Comparison of ENCODE assay signal across 8 mouse cellular contexts in the genomic region with DNA sequence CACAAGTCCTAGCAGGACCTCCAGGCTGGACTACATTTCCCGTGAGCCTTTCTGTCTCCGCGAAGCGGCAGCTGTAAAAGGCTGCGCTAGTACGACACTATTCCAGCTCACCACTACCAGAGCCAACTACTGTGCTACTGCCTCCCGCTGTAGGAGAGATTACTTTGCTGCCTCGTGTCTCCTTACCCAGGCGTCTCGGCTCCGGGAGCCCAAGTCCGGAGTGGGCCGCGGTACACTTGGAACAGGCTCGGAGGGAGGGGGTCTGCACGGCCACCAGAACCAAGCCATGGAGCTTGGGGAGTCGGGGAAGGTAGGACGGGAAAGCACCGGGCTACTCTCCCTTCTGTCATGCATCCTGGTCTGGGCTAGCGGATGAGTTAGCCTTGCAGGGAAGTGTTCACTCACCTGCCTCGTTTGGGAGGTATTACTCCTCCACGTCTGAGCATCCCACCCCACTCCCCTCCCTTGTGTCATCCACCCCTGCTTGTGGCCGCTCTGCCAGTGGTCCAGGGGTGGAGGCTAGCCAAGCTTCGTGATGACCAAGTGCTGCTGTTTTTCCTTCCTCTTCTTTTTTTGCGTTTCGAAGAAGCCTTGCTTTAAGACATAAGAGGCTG. TPM values are rescaled to one million over a fixed set of nuclear protein-coding genes. Genes with fewer than 3 reads are reported as not detected.
DNase-seq lines count a peak whose midpoint lies in the region; ATAC-seq and TF ChIP-seq lines count a peak whose summit lies in the region.

No protein-coding gene starts in this region.

- peak overlapping the region; percentile 85 for H3K27ac ChIP-seq in embryonic facial prominence, embryonic 13.5 days
- peak overlapping the region; percentile 71 for H3K27ac ChIP-seq in heart, adult 2 months
- H3K27ac ChIP-seq in kidney, adult 2 months (ENCODE audit: insufficient read depth, low read depth, low read length), result no peak overlapping the region
- no peak overlapping the region for H3K27ac ChIP-seq in limb, embryonic 11.5 days (replicated peaks; ENCODE audit: low read depth, low read length)
- no peak overlapping the region for H3K27ac ChIP-seq in midbrain, embryonic 13.5 days

- H3K36me3 ChIP-seq in erythroblast, embryonic 14.5 days (ENCODE audit: control insufficient read depth), result no peaks in the 10 kb centered on the region
- peaks cover 7% of the 10 kb centered on the region for H3K36me3 ChIP-seq in embryonic facial prominence, embryonic 13.5 days
- H3K36me3 ChIP-seq in heart, adult 2 months (ENCODE audit: control insufficient read depth, insufficient read depth, low read length), result no peaks in the 10 kb centered on the region
- no peaks in the 10 kb centered on the region for H3K36me3 ChIP-seq in kidney, adult 2 months (ENCODE audit: control insufficient read depth, insufficient read depth, low read length)
- no peaks in the 10 kb centered on the region for H3K36me3 ChIP-seq in limb, embryonic 11.5 days (ENCODE audit: control insufficient read depth, insufficient read depth, low read length)
- H3K36me3 ChIP-seq in midbrain, embryonic 13.5 days, result no peaks in the 10 kb centered on the region

- no peak for TF ChIP-seq EP300 in heart, adult 2 months (IDR thresholded peaks at IDR 0.05; ENCODE audit: insufficient read depth, low read depth, low read length)

- WGBS in embryonic facial prominence, embryonic 13.5 days, result under 1% methylated on average over 26 of the region's 26 CpGs
- 1% methylated on average over 26 of the region's 26 CpGs for WGBS in heart, adult 2 months
- WGBS in kidney, adult 2 months, result under 1% methylated on average over 26 of the region's 26 CpGs
- 0% methylated on average over 26 of the region's 26 CpGs for WGBS in limb, embryonic 11.5 days
- WGBS in midbrain, embryonic 13.5 days, result 0% methylated on average over 26 of the region's 26 CpGs

- H3K27me3 ChIP-seq in erythroblast, embryonic 14.5 days (ENCODE audit: control insufficient read depth), result no peaks in the 10 kb centered on the region
- H3K27me3 ChIP-seq in embryonic facial prominence, embryonic 13.5 days, result no peaks in the 10 kb centered on the region
- no peaks in the 10 kb centered on the region for H3K27me3 ChIP-seq in heart, adult 2 months (ENCODE audit: control insufficient read depth, insufficient read depth, low read length)
- no peaks in the 10 kb centered on the region for H3K27me3 ChIP-seq in kidney, adult 2 months (replicated peaks; ENCODE audit: control insufficient read depth, insufficient read depth, low read length)
- no peaks in the 10 kb centered on the region for H3K27me3 ChIP-seq in limb, embryonic 11.5 days (ENCODE audit: control insufficient read depth, insufficient read depth, low read length)
- no peaks in the 10 kb centered on the region for H3K27me3 ChIP-seq in midbrain, embryonic 13.5 days

- H3K9me3 ChIP-seq in erythroblast, embryonic 14.5 days (ENCODE audit: control insufficient read depth, low read length), result no peaks in the 10 kb centered on the region
- H3K9me3 ChIP-seq in embryonic facial prominence, embryonic 13.5 days, result no peaks in the 10 kb centered on the region
- H3K9me3 ChIP-seq in limb, embryonic 11.5 days (ENCODE audit: control insufficient read depth, low read length), result no peaks in the 10 kb centered on the region
- H3K9me3 ChIP-seq in midbrain, embryonic 13.5 days, result no peaks in the 10 kb centered on the region

- peak; percentile 55 for TF ChIP-seq CTCF in heart, adult 2 months (IDR thresholded peaks at IDR 0.05)
- peak; percentile 44 for TF ChIP-seq CTCF in kidney, adult 2 months (conservative IDR thresholded peaks at IDR 0.05; ENCODE audit: insufficient read depth, insufficient read length, low read depth, low read length)

- H3K4me3 ChIP-seq in erythroblast, embryonic 14.5 days (replicated peaks), result peak overlapping the region; percentile 68
- H3K4me3 ChIP-seq in embryonic facial prominence, embryonic 13.5 days, result peak overlapping the region; percentile 75
- peak overlapping the region; percentile 70 for H3K4me3 ChIP-seq in heart, adult 2 months
- peak overlapping the region; percentile 66 for H3K4me3 ChIP-seq in kidney, adult 2 months (ENCODE audit: insufficient read depth, low read depth, low read length)
- H3K4me3 ChIP-seq in limb, embryonic 11.5 days (ENCODE audit: low read depth, low read length), result peak overlapping the region; percentile 54
- peak overlapping the region; percentile 59 for H3K4me3 ChIP-seq in midbrain, embryonic 13.5 days (replicated peaks)

- intact Hi-C loops in heart, adult 2 months (cut with DNase I), result loop anchor here (2.0 to 10.0 kb wide), 2 partner anchors 58 to 330 kb away; no protein-coding TSS in a partner anchor

- peak overlapping the region; percentile 78 for H3K4me2 ChIP-seq in embryonic facial prominence, embryonic 13.5 days
- H3K4me2 ChIP-seq in limb, embryonic 11.5 days (ENCODE audit: low read depth, severe bottlenecking), result peak overlapping the region; percentile 78
- H3K4me2 ChIP-seq in midbrain, embryonic 13.5 days (replicated peaks), result peak overlapping the region; percentile 87

- ATAC-seq in erythroblast, adult 5-6 weeks (replicated peaks; ENCODE audit: low FRiP score, poor library complexity, severe bottlenecking), result no peak; the same call in 1 of the 2 replicates
- ATAC-seq in embryonic facial prominence, embryonic 13.5 days (ENCODE audit: insufficient number of reproducible peaks, insufficient read depth, low FRiP score, low TSS enrichment, low read depth), result peak; percentile 95
- peak; percentile 87 for ATAC-seq in limb, embryonic 11.5 days (ENCODE audit: insufficient number of reproducible peaks, low FRiP score, low TSS enrichment, low read depth)
- peak; percentile 98 for ATAC-seq in midbrain, embryonic 13.5 days

- peak; percentile 84 to 85 for DNase-seq in heart, adult 2 months
- DNase-seq in kidney, adult 2 months, result peak; percentile 92
- peak; percentile 79 for DNase-seq in limb, embryonic 11.5 days (ENCODE audit: low spot score)
- peak; percentile 17 for DNase-seq in spleen, adult 12 weeks (ENCODE audit: low spot score)

- peaks cover 10% of the 10 kb centered on the region for H3K4me1 ChIP-seq in erythroblast, embryonic 14.5 days (ENCODE audit: control insufficient read depth)
- H3K4me1 ChIP-seq in embryonic facial prominence, embryonic 13.5 days, result peaks cover 11% of the 10 kb centered on the region
- no peaks in the 10 kb centered on the region; the same call in 1 of the 2 replicates for H3K4me1 ChIP-seq in heart, adult 2 months (ENCODE audit: control insufficient read depth, insufficient read depth, low read length)
- 0 out of 2 replicates have a peak, but pooled peaks cover 6% of the 10 kb centered on the region for H3K4me1 ChIP-seq in kidney, adult 2 months (ENCODE audit: control insufficient read depth, insufficient read depth, low read length)
- H3K4me1 ChIP-seq in limb, embryonic 11.5 days (ENCODE audit: control insufficient read depth, insufficient read depth, low read length), result 0 out of 2 replicates have a peak, but pooled peaks cover 2% of the 10 kb centered on the region
- peaks cover 14% of the 10 kb centered on the region for H3K4me1 ChIP-seq in midbrain, embryonic 13.5 days (replicated peaks)

- H3K79me2 ChIP-seq in heart, adult 2 months (replicated peaks; ENCODE audit: control insufficient read depth, insufficient read depth, low read length), result no peaks in the 10 kb centered on the region

- H3K9ac ChIP-seq in embryonic facial prominence, embryonic 13.5 days, result peak overlapping the region; percentile 82
- peak overlapping the region; percentile 76 for H3K9ac ChIP-seq in heart, adult 2 months (ENCODE audit: low read depth, low read length)
- H3K9ac ChIP-seq in limb, embryonic 11.5 days (ENCODE audit: low read length), result peak overlapping the region; percentile 60
- peak overlapping the region; percentile 77 for H3K9ac ChIP-seq in midbrain, embryonic 13.5 days (replicated peaks)

- TF ChIP-seq POLR2A in heart, adult 2 months (IDR thresholded peaks at IDR 0.05; ENCODE audit: insufficient read depth, low read depth, low read length), result peak; percentile 87
- TF ChIP-seq POLR2A in kidney, adult 2 months (IDR thresholded peaks at IDR 0.05; ENCODE audit: low read depth, low read length), result no peak

RNA-seq across cellular contexts. Expression of a gene that starts 33.1 kb away (rescaled TPM):
- polyA plus RNA-seq in erythroblast, embryonic 14.5 days (2012), result 0.06 TPM in 1 of 2 replicates, not detected in the other
- not detected in 2 replicates for total RNA-seq in erythroblast, adult 5-6 weeks (2015; ENCODE audit: low replicate concordance)
- not detected in 2 replicates for total RNA-seq in erythroblast, adult 5-6 weeks (2017; ENCODE audit: low replicate concordance)
- 13.4 and 13.9 TPM in 2 replicates for polyA plus RNA-seq in embryonic facial prominence, embryonic 13.5 days (2015; fragmentation: Nextera tagmentation; extraction: Ambion mirVana)
- 10 to 100 TPM; 17.8 to 18.1 TPM for total RNA-seq in heart, adult 2 months (2021)
- 18.5 and 24.3 TPM in 2 replicates for polyA plus RNA-seq in heart, adult 2 months (2012; rRNA removed)
- polyA plus RNA-seq in kidney, adult 2 months (2012; rRNA removed), result 101 and 109 TPM in 2 replicates
- 4.0 and 4.1 TPM in 2 replicates for polyA plus RNA-seq in limb, embryonic 11.5 days (2014; fragmentation: Nextera tagmentation; extraction: Ambion mirVana)
- 174 and 176 TPM in 2 replicates for polyA plus RNA-seq in midbrain, embryonic 13.5 days (2015; fragmentation: Nextera tagmentation; extraction: Ambion mirVana)

RNA-seq across cellular contexts. Expression of a gene that starts 50.2 kb away (rescaled TPM):
- 0.05 and 0.27 TPM in 2 replicates for polyA plus RNA-seq in erythroblast, embryonic 14.5 days (2012)
- total RNA-seq in erythroblast, adult 5-6 weeks (2015; ENCODE audit: low replicate concordance), result 2.3 and 8.4 TPM in 2 replicates
- total RNA-seq in erythroblast, adult 5-6 weeks (2017; ENCODE audit: low replicate concordance), result 0.94 and 10.3 TPM in 2 replicates
- 10.5 and 10.8 TPM in 2 replicates for polyA plus RNA-seq in embryonic facial prominence, embryonic 13.5 days (2015; fragmentation: Nextera tagmentation; extraction: Ambion mirVana)
- 10 to 100 TPM; 14.9 to 16.6 TPM for total RNA-seq in heart, adult 2 months (2021)
- polyA plus RNA-seq in heart, adult 2 months (2012; rRNA removed), result 13.9 and 19.8 TPM in 2 replicates
- 35.3 and 36.5 TPM in 2 replicates for polyA plus RNA-seq in kidney, adult 2 months (2012; rRNA removed)
- 12.4 and 14.6 TPM in 2 replicates for polyA plus RNA-seq in limb, embryonic 11.5 days (2014; fragmentation: Nextera tagmentation; extraction: Ambion mirVana)
- 20.8 and 21.2 TPM in 2 replicates for polyA plus RNA-seq in midbrain, embryonic 13.5 days (2015; fragmentation: Nextera tagmentation; extraction: Ambion mirVana)

RNA-seq across cellular contexts. Expression of a gene that starts 56.3 kb away (rescaled TPM):
- polyA plus RNA-seq in erythroblast, embryonic 14.5 days (2012), result not detected in 2 replicates
- total RNA-seq in erythroblast, adult 5-6 weeks (2015; ENCODE audit: low replicate concordance), result not detected in 2 replicates
- not detected in 2 replicates for total RNA-seq in erythroblast, adult 5-6 weeks (2017; ENCODE audit: low replicate concordance)
- 0.25 and 0.46 TPM in 2 replicates for polyA plus RNA-seq in embryonic facial prominence, embryonic 13.5 days (2015; fragmentation: Nextera tagmentation; extraction: Ambion mirVana)
- under 1 TPM; 0.18 to 0.47 TPM for total RNA-seq in heart, adult 2 months (2021)
- 0.85 and 1.7 TPM in 2 replicates for polyA plus RNA-seq in heart, adult 2 months (2012; rRNA removed)
- polyA plus RNA-seq in kidney, adult 2 months (2012; rRNA removed), result 1.5 and 1.9 TPM in 2 replicates
- polyA plus RNA-seq in limb, embryonic 11.5 days (2014; fragmentation: Nextera tagmentation; extraction: Ambion mirVana), result 0.23 and 0.34 TPM in 2 replicates
- polyA plus RNA-seq in midbrain, embryonic 13.5 days (2015; fragmentation: Nextera tagmentation; extraction: Ambion mirVana), result 0.18 and 0.22 TPM in 2 replicates

RNA-seq across cellular contexts. Expression of a gene that starts 58.7 kb away (rescaled TPM):
- 0.07 TPM in 2 replicates for polyA plus RNA-seq in erythroblast, embryonic 14.5 days (2012)
- total RNA-seq in erythroblast, adult 5-6 weeks (2015; ENCODE audit: low replicate concordance), result 1.9 and 7.3 TPM in 2 replicates
- total RNA-seq in erythroblast, adult 5-6 weeks (2017; ENCODE audit: low replicate concordance), result not detected in 2 replicates
- polyA plus RNA-seq in embryonic facial prominence, embryonic 13.5 days (2015; fragmentation: Nextera tagmentation; extraction: Ambion mirVana), result 30.2 and 31.6 TPM in 2 replicates
- total RNA-seq in heart, adult 2 months (2021), result 10 to 100 TPM in 1 of 2 experiments, 1 to 10 TPM in 1; 9.7 to 11.8 TPM
- 11.0 and 13.0 TPM in 2 replicates for polyA plus RNA-seq in heart, adult 2 months (2012; rRNA removed)
- 67.0 and 80.0 TPM in 2 replicates for polyA plus RNA-seq in kidney, adult 2 months (2012; rRNA removed)
- 15.6 and 20.9 TPM in 2 replicates for polyA plus RNA-seq in limb, embryonic 11.5 days (2014; fragmentation: Nextera tagmentation; extraction: Ambion mirVana)
- polyA plus RNA-seq in midbrain, embryonic 13.5 days (2015; fragmentation: Nextera tagmentation; extraction: Ambion mirVana), result 23.6 and 24.3 TPM in 2 replicates

Comparison
In these comparisons a context has a peak if more than half of its experiments do, and no peak if none do; other contexts are left out.
1. H3K27ac ChIP-seq: peak in embryonic facial prominence, embryonic 13.5 days (single experiment) and heart, adult 2 months (single experiment); none in kidney, adult 2 months (single experiment), limb, embryonic 11.5 days (single experiment) and midbrain, embryonic 13.5 days (single experiment).
2. DNase-seq: peak in every context shown above with its lines; median percentile 92 in kidney, adult 2 months; 84 in heart, adult 2 months; 79 in limb, embryonic 11.5 days; 17 in spleen, adult 12 weeks.
3. Peak in every context shown above with its lines, with median percentiles within 50 percentile points of each other: H3K4me3 ChIP-seq, H3K4me2 ChIP-seq and H3K9ac ChIP-seq.